Mouse (Mus musculus): ENCODE measurements around the gene Dcaf6. TPM values are rescaled to one million over a fixed set of nuclear protein-coding genes. Genes with fewer than 3 reads are reported as not detected.

The Dcaf6 gene
- polyA plus RNA-seq, 1 experiment = 46.6 TPM

DNA sequence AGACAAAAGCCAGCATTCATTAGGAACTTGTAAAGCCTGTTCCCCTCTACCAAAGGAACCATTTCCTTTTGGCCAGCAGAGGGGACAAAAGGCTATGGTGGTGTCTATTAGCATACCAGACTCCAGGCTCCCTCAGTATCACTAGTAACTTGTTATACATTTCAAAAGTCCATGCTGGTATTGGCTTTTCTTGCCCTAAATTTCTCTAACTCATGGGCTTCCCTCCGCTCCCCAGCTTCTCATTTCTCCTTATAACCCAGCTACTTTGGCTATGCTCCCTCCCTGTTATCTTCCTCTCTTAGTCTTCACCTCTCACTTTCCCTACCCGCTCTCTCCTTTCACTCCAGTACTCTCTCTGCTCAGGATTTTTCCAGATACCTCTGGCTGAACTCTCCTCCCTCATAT lies 63.9 kb downstream of the Dcaf6 start:
- 97% methylated on average over 2 of the region's 2 CpGs for WGBS
- Histone ChIP-seq H3K27ac (ENCODE audit: insufficient read depth, low read length) (no peak overlapping the region), H3K4me3 (replicated peaks; ENCODE audit: insufficient read depth, low read depth, low read length) (no peak overlapping the region), H3K27me3 (ENCODE audit: control insufficient read depth, insufficient read depth, low read length) (no peaks in the 10 kb centered on the region), H3K4me1 (ENCODE audit: control insufficient read depth, insufficient read depth, low read length) (no peaks in the 10 kb centered on the region)
- TF ChIP-seq CTCF (IDR thresholded peaks at IDR 0.05; ENCODE audit: borderline replicate concordance, insufficient read depth, low read depth, low read length) (no peak), POLR2A (IDR thresholded peaks at IDR 0.05; ENCODE audit: borderline replicate concordance, insufficient read depth, low read length) (no peak)
- no peak for DNase-seq

DNA sequence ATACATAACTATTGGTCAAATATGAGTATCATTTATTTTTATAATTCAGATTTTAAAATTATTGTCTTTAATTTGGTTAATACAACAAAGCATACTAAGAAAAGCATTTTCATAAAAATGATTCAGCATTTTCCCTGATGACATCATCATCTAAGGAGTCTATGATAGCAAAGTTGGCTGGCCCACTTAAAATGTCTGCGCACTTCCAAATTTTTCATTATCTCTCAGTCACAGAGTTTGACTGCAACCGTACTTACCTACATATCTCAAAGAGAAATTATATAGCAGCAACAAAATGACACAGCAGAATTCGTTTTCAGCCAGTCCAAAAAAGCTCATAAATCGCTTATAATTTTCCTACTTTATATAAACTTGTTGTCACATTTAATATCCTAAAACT lies 64.3 kb downstream of the Dcaf6 start:
- Histone ChIP-seq H3K27ac (ENCODE audit: insufficient read depth, low read length) (no peak overlapping the region), H3K4me1 (ENCODE audit: control insufficient read depth, insufficient read depth, low read length) (no peaks in the 10 kb centered on the region), H3K27me3 (ENCODE audit: control insufficient read depth, insufficient read depth, low read length) (no peaks in the 10 kb centered on the region), H3K4me3 (replicated peaks; ENCODE audit: insufficient read depth, low read depth, low read length) (no peak overlapping the region)
- TF ChIP-seq CTCF (IDR thresholded peaks at IDR 0.05; ENCODE audit: borderline replicate concordance, insufficient read depth, low read depth, low read length) (no peak), POLR2A (IDR thresholded peaks at IDR 0.05; ENCODE audit: borderline replicate concordance, insufficient read depth, low read length) (no peak)
- WGBS = 96% methylated on average over 4 of the region's 4 CpGs
- DNase-seq = no peak

- no peak overlapping the region for H3K4me3 ChIP-seq (replicated peaks; ENCODE audit: insufficient read depth, low read depth, low read length)
- 85% methylated on average over 3 of the region's 3 CpGs for WGBS
- H3K27ac ChIP-seq (ENCODE audit: insufficient read depth, low read length) = 0 out of 2 replicates have a peak overlapping the region, but pooled peaks have one; percentile 13
- no peak for TF ChIP-seq POLR2A (IDR thresholded peaks at IDR 0.05; ENCODE audit: borderline replicate concordance, insufficient read depth, low read length)
- TF ChIP-seq CTCF (IDR thresholded peaks at IDR 0.05; ENCODE audit: borderline replicate concordance, insufficient read depth, low read depth, low read length) = no peak
- no peaks in the 10 kb centered on the region for H3K27me3 ChIP-seq (ENCODE audit: control insufficient read depth, insufficient read depth, low read length)
- H3K4me1 ChIP-seq (ENCODE audit: control insufficient read depth, insufficient read depth, low read length) = no peaks in the 10 kb centered on the region
- DNase-seq = no peak
Observed at GRCm38 (mm10) chr1:165394836-165395235, 65.4 kb downstream of the Dcaf6 start.

- WGBS = 90% methylated on average over 1 of the region's 1 CpGs
- H3K27me3 ChIP-seq (ENCODE audit: control insufficient read depth, insufficient read depth, low read length) = no peaks in the 10 kb centered on the region
- H3K4me3 ChIP-seq (replicated peaks; ENCODE audit: insufficient read depth, low read depth, low read length) = no peak overlapping the region
- DNase-seq = no peak
- H3K27ac ChIP-seq (ENCODE audit: insufficient read depth, low read length) = no peak overlapping the region
- TF ChIP-seq POLR2A (IDR thresholded peaks at IDR 0.05; ENCODE audit: borderline replicate concordance, insufficient read depth, low read length) (no peak), CTCF (IDR thresholded peaks at IDR 0.05; ENCODE audit: borderline replicate concordance, insufficient read depth, low read depth, low read length) (no peak)
- no peaks in the 10 kb centered on the region for H3K4me1 ChIP-seq (ENCODE audit: control insufficient read depth, insufficient read depth, low read length)
Observed at GRCm38 (mm10) chr1:165393033-165393432, 67.2 kb downstream of the Dcaf6 start.

- H3K4me1 ChIP-seq (ENCODE audit: control insufficient read depth, insufficient read depth, low read length) = no peaks in the 10 kb centered on the region
- TF ChIP-seq POLR2A (IDR thresholded peaks at IDR 0.05; ENCODE audit: borderline replicate concordance, insufficient read depth, low read length) = no peak
- TF ChIP-seq CTCF (IDR thresholded peaks at IDR 0.05; ENCODE audit: borderline replicate concordance, insufficient read depth, low read depth, low read length) = peak; percentile 29; the same call in 1 of the 2 replicates
- H3K27ac ChIP-seq (ENCODE audit: insufficient read depth, low read length) = no peak overlapping the region
- no peak overlapping the region for H3K4me3 ChIP-seq (replicated peaks; ENCODE audit: insufficient read depth, low read depth, low read length)
- no peaks in the 10 kb centered on the region for H3K27me3 ChIP-seq (ENCODE audit: control insufficient read depth, insufficient read depth, low read length)
- WGBS = 79% methylated on average over 5 of the region's 5 CpGs
- peak in 1 of 2 experiments; percentile 11 for DNase-seq
Observed at GRCm38 (mm10) chr1:165388716-165389115, 71.6 kb downstream of the Dcaf6 start.

- DNase-seq = no peak
- no peak for TF ChIP-seq POLR2A (IDR thresholded peaks at IDR 0.05; ENCODE audit: borderline replicate concordance, insufficient read depth, low read length)
- no peak for TF ChIP-seq CTCF (IDR thresholded peaks at IDR 0.05; ENCODE audit: borderline replicate concordance, insufficient read depth, low read depth, low read length)
- Histone ChIP-seq H3K4me1 (ENCODE audit: control insufficient read depth, insufficient read depth, low read length) (no peaks in the 10 kb centered on the region), H3K27ac (ENCODE audit: insufficient read depth, low read length) (no peak overlapping the region), H3K27me3 (ENCODE audit: control insufficient read depth, insufficient read depth, low read length) (no peaks in the 10 kb centered on the region), H3K4me3 (replicated peaks; ENCODE audit: insufficient read depth, low read depth, low read length) (no peak overlapping the region)
- 88% methylated on average over 9 of the region's 9 CpGs for WGBS
Observed at GRCm38 (mm10) chr1:165386525-165386923, 73.8 kb downstream of the Dcaf6 start.

- Histone ChIP-seq H3K4me1 (ENCODE audit: control insufficient read depth, insufficient read depth, low read length) (no peaks in the 10 kb centered on the region), H3K27ac (ENCODE audit: insufficient read depth, low read length) (no peak overlapping the region), H3K4me3 (replicated peaks; ENCODE audit: insufficient read depth, low read depth, low read length) (no peak overlapping the region), H3K27me3 (ENCODE audit: control insufficient read depth, insufficient read depth, low read length) (no peaks in the 10 kb centered on the region)
- no peak for TF ChIP-seq POLR2A (IDR thresholded peaks at IDR 0.05; ENCODE audit: borderline replicate concordance, insufficient read depth, low read length)
- no peak for TF ChIP-seq CTCF (IDR thresholded peaks at IDR 0.05; ENCODE audit: borderline replicate concordance, insufficient read depth, low read depth, low read length)
- no peak for DNase-seq
- 79% methylated on average over 14 of the region's 14 CpGs for WGBS
Observed at GRCm38 (mm10) chr1:165385810-165386524, 74.3 kb downstream of the Dcaf6 start.

- Histone ChIP-seq H3K4me1 (ENCODE audit: control insufficient read depth, insufficient read depth, low read length) (no peaks in the 10 kb centered on the region), H3K27me3 (ENCODE audit: control insufficient read depth, insufficient read depth, low read length) (no peaks in the 10 kb centered on the region), H3K4me3 (replicated peaks; ENCODE audit: insufficient read depth, low read depth, low read length) (no peak overlapping the region), H3K27ac (ENCODE audit: insufficient read depth, low read length) (no peak overlapping the region)
- no peak for TF ChIP-seq CTCF (IDR thresholded peaks at IDR 0.05; ENCODE audit: borderline replicate concordance, insufficient read depth, low read depth, low read length)
- no peak for TF ChIP-seq POLR2A (IDR thresholded peaks at IDR 0.05; ENCODE audit: borderline replicate concordance, insufficient read depth, low read length)
- DNase-seq = no peak
- 83% methylated on average over 9 of the region's 9 CpGs for WGBS
Observed at GRCm38 (mm10) chr1:165373839-165374238, 86.4 kb downstream of the Dcaf6 start.
